Mouse (Mus musculus) liver, embryonic 14.5 days (tissue): ENCODE results near the gene Rpl18.

ENCODE experiments used
- CTCF ChIP-seq: IDR thresholded peaks from 2 replicates; pipeline ENCODE4 v1.5.1; 2016; ENCODE audit warnings: antibody characterized with exemption, low read depth, control low read depth
- EP300 ChIP-seq: IDR thresholded peaks from 2 replicates; pipeline ENCODE4 v1.6.1; 2016; ENCODE audit warnings: antibody characterized with exemption, low read depth

DNA sequence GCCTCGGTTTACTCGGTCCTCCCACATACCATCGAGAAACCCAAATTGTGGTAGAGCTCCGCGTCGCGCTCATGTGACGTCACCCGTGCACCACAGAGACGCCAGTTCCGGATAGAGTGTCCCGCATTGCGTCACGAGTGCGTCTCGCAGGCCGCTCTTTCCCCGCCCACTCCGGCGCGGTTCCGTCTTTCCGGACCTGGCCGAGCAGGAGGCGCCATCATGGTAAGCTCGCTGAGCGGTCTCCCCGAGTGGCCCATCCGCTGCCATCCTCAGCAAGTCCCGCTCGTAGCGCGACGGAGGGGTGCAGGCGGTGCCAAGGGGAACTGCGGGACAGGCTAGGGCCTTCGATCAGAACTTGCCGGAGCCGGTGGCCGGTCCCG lies 2.7 kb downstream of the Rpl18 start, which contains the start of gene Sphk2:
- 0 out of 2 replicates have a peak, but pooled peaks have one; percentile 38 for TF ChIP-seq CTCF
- TF ChIP-seq EP300 = no peak; the same call in 1 of the 2 replicates
